Mouse (Mus musculus): ENCODE data around the gene Bcas2.
"Not testable (repeated sequence)": the region's sequence is repeated elsewhere in the genome, so short reads cannot be mapped to it uniquely, and the experiment has no call there.

The Bcas2 gene

GRCm38 (mm10) chr3:103159232-103159900 lies 12.1 kb upstream of the Bcas2 start:
- no peak for DNase-seq (ENCODE audit: low read depth, low spot score)

- DNase-seq (ENCODE audit: low read depth, low spot score): peak; percentile 86
Measured at GRCm38 (mm10) chr3:103169771-103170170, 1.7 kb upstream of the Bcas2 start.

GRCm38 (mm10) chr3:103172615-103173014 lies 1.2 kb downstream of the Bcas2 start:
- no peak for DNase-seq (ENCODE audit: low read depth, low spot score)

GRCm38 (mm10) chr3:103176740-103177139 lies 5.3 kb downstream of the Bcas2 start:
- DNase-seq (ENCODE audit: low read depth, low spot score): no peak

GRCm38 (mm10) chr3:103179527-103179926 lies 8.1 kb downstream of the Bcas2 start:
- no peak for DNase-seq (ENCODE audit: low read depth, low spot score)

- DNase-seq (ENCODE audit: low read depth, low spot score): no peak
Measured at GRCm38 (mm10) chr3:103181171-103181570, 9.7 kb downstream of the Bcas2 start.

- DNase-seq (ENCODE audit: low read depth, low spot score): no peak
Measured at GRCm38 (mm10) chr3:103182821-103183220, 11.4 kb downstream of the Bcas2 start.

- DNase-seq (ENCODE audit: low read depth, low spot score): not testable (repeated sequence)
Measured at GRCm38 (mm10) chr3:103184467-103184866, 13.0 kb downstream of the Bcas2 start.

GRCm38 (mm10) chr3:103188451-103188850 lies 17.0 kb downstream of the Bcas2 start:
- peak; percentile 55 for DNase-seq (ENCODE audit: low read depth, low spot score)

GRCm38 (mm10) chr3:103188856-103189255 lies 17.4 kb downstream of the Bcas2 start:
- peak; percentile 83 for DNase-seq (ENCODE audit: low read depth, low spot score)

- DNase-seq (ENCODE audit: low read depth, low spot score): no peak
Measured at GRCm38 (mm10) chr3:103192161-103192560, 20.7 kb downstream of the Bcas2 start.

- no peak for DNase-seq (ENCODE audit: low read depth, low spot score)
Measured at GRCm38 (mm10) chr3:103193186-103193585, 21.7 kb downstream of the Bcas2 start.

GRCm38 (mm10) chr3:103196320-103196823 lies 24.9 kb downstream of the Bcas2 start:
- no peak for DNase-seq (ENCODE audit: low read depth, low spot score)

- no peak for DNase-seq (ENCODE audit: low read depth, low spot score)
Measured at GRCm38 (mm10) chr3:103199386-103199785, 27.9 kb downstream of the Bcas2 start.

GRCm38 (mm10) chr3:103201105-103201504 lies 29.6 kb downstream of the Bcas2 start:
- peak; percentile 92 for DNase-seq (ENCODE audit: low read depth, low spot score)

GRCm38 (mm10) chr3:103203554-103203953 lies 32.1 kb downstream of the Bcas2 start:
- peak; percentile 64 for DNase-seq (ENCODE audit: low read depth, low spot score)

- peak; percentile 62 for DNase-seq (ENCODE audit: low read depth, low spot score)
Measured at GRCm38 (mm10) chr3:103204445-103204844, 33.0 kb downstream of the Bcas2 start.

- no peak for DNase-seq (ENCODE audit: low read depth, low spot score)
Measured at GRCm38 (mm10) chr3:103206393-103206792, 34.9 kb downstream of the Bcas2 start.

GRCm38 (mm10) chr3:103207749-103208148 lies 36.3 kb downstream of the Bcas2 start:
- peak; percentile 99 for DNase-seq (ENCODE audit: low read depth, low spot score)

GRCm38 (mm10) chr3:103208237-103208636 lies 36.8 kb downstream of the Bcas2 start:
- peak; percentile 75 for DNase-seq (ENCODE audit: low read depth, low spot score)

GRCm38 (mm10) chr3:103211101-103211500 lies 39.6 kb downstream of the Bcas2 start:
- no peak for DNase-seq (ENCODE audit: low read depth, low spot score)

- no peak for DNase-seq (ENCODE audit: low read depth, low spot score)
Measured at GRCm38 (mm10) chr3:103212142-103212541, 40.7 kb downstream of the Bcas2 start.

- DNase-seq (ENCODE audit: low read depth, low spot score): no peak
Measured at GRCm38 (mm10) chr3:103213537-103213936, 42.1 kb downstream of the Bcas2 start.

All from ES-CJ7 (cell line).